31 mouse cellular contexts compared by ENCODE assay signal in the genomic region with DNA sequence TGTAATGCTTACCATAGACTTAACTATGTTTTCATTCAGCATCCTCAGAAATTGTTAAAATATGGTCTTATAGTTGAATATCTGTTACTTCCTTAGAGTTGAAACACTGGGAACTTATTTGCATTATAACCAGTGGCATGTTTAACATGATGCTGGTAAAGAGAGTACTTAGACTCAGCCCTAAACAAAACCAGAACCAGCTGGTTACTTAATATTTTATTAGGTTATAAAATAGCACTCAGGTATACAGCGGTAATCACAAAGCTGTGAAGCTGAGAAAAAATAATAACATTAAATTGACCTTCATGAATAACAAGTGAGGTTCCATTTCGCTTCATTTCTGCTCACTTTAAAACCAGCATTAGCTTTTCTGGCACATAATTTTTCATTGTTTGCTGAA.
"Had no signal": no experiment of that assay in that cellular context is flagged by ENCODE, and none has a peak within 500 bp of the region (broad histone marks: within the 10 kb centered on the region; RNA-seq: fewer than 3 reads in every experiment).

No protein-coding gene starts in this region.

- H3K9me3 ChIP-seq: limb, embryonic 10.5 days; limb, embryonic 12.5 days; limb, embryonic 13.5 days; limb, embryonic 15.5 days; liver, embryonic 12.5 days; liver, embryonic 13.5 days; liver, embryonic 15.5 days; lung, embryonic 15.5 days; megakaryocyte, embryonic 14.5 days; midbrain, embryonic 10.5 days; midbrain, embryonic 12.5 days; midbrain, embryonic 13.5 days; midbrain, embryonic 15.5 days had no signal

- H3K27ac ChIP-seq: left cerebral cortex, adult 2 months; limb, embryonic 10.5 days; limb, embryonic 12.5 days; limb, embryonic 13.5 days; limb, embryonic 15.5 days; liver, embryonic 12.5 days; liver, embryonic 13.5 days; liver, embryonic 14.5 days; liver, embryonic 15.5 days; lung, embryonic 15.5 days; macrophage; midbrain, embryonic 10.5 days; midbrain, embryonic 12.5 days; midbrain, embryonic 13.5 days; midbrain, embryonic 15.5 days had no signal

- H3K9ac ChIP-seq: limb, embryonic 12.5 days; limb, embryonic 13.5 days; limb, embryonic 15.5 days; liver, embryonic 12.5 days; liver, embryonic 13.5 days; liver, embryonic 14.5 days; liver, embryonic 15.5 days; liver, postnatal 0 days; lung, embryonic 14.5 days; lung, embryonic 15.5 days; midbrain, embryonic 12.5 days; midbrain, embryonic 13.5 days; midbrain, embryonic 15.5 days had no signal

- ATAC-seq: liver, embryonic 12.5 days; liver, postnatal 0 days; lung, postnatal 0 days had no signal

- H3K36me3 ChIP-seq: limb, embryonic 10.5 days; limb, embryonic 12.5 days; limb, embryonic 13.5 days; limb, embryonic 15.5 days; liver, embryonic 12.5 days; liver, embryonic 13.5 days; liver, embryonic 15.5 days; lung, embryonic 15.5 days; midbrain, embryonic 10.5 days; midbrain, embryonic 12.5 days; midbrain, embryonic 13.5 days; midbrain, embryonic 15.5 days had no signal

- H3K27me3 ChIP-seq: limb, embryonic 12.5 days; limb, embryonic 13.5 days; limb, embryonic 15.5 days; liver, embryonic 12.5 days; liver, embryonic 13.5 days; liver, embryonic 15.5 days; lung, embryonic 15.5 days; megakaryocyte, embryonic 14.5 days; midbrain, embryonic 12.5 days; midbrain, embryonic 13.5 days; midbrain, embryonic 15.5 days had no signal

- DNase-seq: layer of hippocampus, postnatal 36 days; left cerebral cortex, postnatal 4 days; liver; liver, embryonic 13.5 days; liver, postnatal 0 days; lung, adult 18-20 months; lung, adult 2 months; lung, embryonic 14.5 days; lung, postnatal 10 days; lung, postnatal 14 days; lung, postnatal 36 days; lung, postnatal 4 days had no signal

- H3K4me2 ChIP-seq: limb, embryonic 12.5 days; limb, embryonic 13.5 days; limb, embryonic 15.5 days; liver, embryonic 11.5 days; liver, embryonic 12.5 days; liver, embryonic 13.5 days; liver, embryonic 15.5 days; lung, embryonic 14.5 days; lung, embryonic 15.5 days; midbrain, embryonic 11.5 days; midbrain, embryonic 12.5 days; midbrain, embryonic 13.5 days; midbrain, embryonic 15.5 days had no signal

- H3K4me1 ChIP-seq: limb, embryonic 10.5 days; limb, embryonic 12.5 days; limb, embryonic 13.5 days; limb, embryonic 15.5 days; liver, embryonic 12.5 days; liver, embryonic 13.5 days; liver, embryonic 15.5 days; lung, embryonic 15.5 days; megakaryocyte, embryonic 14.5 days; midbrain, embryonic 10.5 days; midbrain, embryonic 12.5 days; midbrain, embryonic 13.5 days; midbrain, embryonic 15.5 days had no signal

- H3K4me3 ChIP-seq: left cerebral cortex, adult 2 months; limb, embryonic 10.5 days; limb, embryonic 12.5 days; limb, embryonic 13.5 days; limb, embryonic 15.5 days; liver, embryonic 12.5 days; liver, embryonic 13.5 days; liver, embryonic 15.5 days; lung, embryonic 15.5 days; megakaryocyte, embryonic 14.5 days; midbrain, embryonic 10.5 days; midbrain, embryonic 12.5 days; midbrain, embryonic 13.5 days; midbrain, embryonic 15.5 days; myocyte had no signal
